Mouse (Mus musculus) thymus, adult 2 months (tissue): ENCODE results near the gene Slc16a10. TPM values are rescaled to one million over a fixed set of nuclear protein-coding genes. Genes with fewer than 3 reads are reported as not detected.

Experiments
- DNase-seq: peaks from one replicate; pipeline ENCODE4 v3.0.0; 2021
- H3K27ac ChIP-seq: fragments of 200-500 bp; 2 replicates; pipeline ENCODE4 v1.5.1; 2012; ENCODE audit warnings: low read length, control low read depth; ENCODE audit not compliant: control insufficient read depth, insufficient read depth
- H3K27me3 ChIP-seq: fragments of 200-500 bp; 2 replicates; pipeline ENCODE4 v1.6.1; 2012; ENCODE audit warnings: mild to moderate bottlenecking, low read length, moderate library complexity, mixed read lengths; ENCODE audit not compliant: control insufficient read depth, insufficient read depth
- H3K36me3 ChIP-seq: fragments of 200-500 bp; 2 replicates; pipeline ENCODE4 v1.6.1; 2012; ENCODE audit warnings: mild to moderate bottlenecking, low read length, moderate library complexity; ENCODE audit not compliant: control insufficient read depth, insufficient read depth
- H3K4me1 ChIP-seq: fragments of 200-500 bp; replicated peaks from 2 replicates; pipeline ENCODE4 v1.6.1; 2012; ENCODE audit warnings: low read length; ENCODE audit not compliant: control insufficient read depth, insufficient read depth
- H3K4me3 ChIP-seq: fragments of 200-500 bp; 2 replicates; pipeline ENCODE4 v1.5.1; 2012; ENCODE audit warnings: mild to moderate bottlenecking, low read length, control low read depth, moderate library complexity; ENCODE audit not compliant: control insufficient read depth, insufficient read depth
- CTCF ChIP-seq: fragments of 200-500 bp; IDR thresholded peaks from 2 replicates; pipeline ENCODE4 v1.5.1; 2012; ENCODE audit warnings: mild to moderate bottlenecking, control low read depth, low read length, moderate library complexity, borderline replicate concordance; ENCODE audit not compliant: control insufficient read depth, poor library complexity, insufficient read depth; ENCODE audit errors: extremely low read depth
- POLR2A ChIP-seq: fragments of 200-500 bp; IDR thresholded peaks from 2 replicates; pipeline ENCODE4 v1.6.1; 2012; ENCODE audit warnings: mild to moderate bottlenecking, low read length, control low read depth, moderate library complexity; ENCODE audit not compliant: control insufficient read depth, poor library complexity, insufficient read depth; ENCODE audit errors: extremely low read depth
- WGBS: fragments of 180-500 bp; shearing (Covaris S2); methylation state at CpG from one replicate; pipeline ENCODE4 v1.1.7; 2018; 5-methylcytosine and 5-hydroxymethylcytosine counted together
- polyA plus RNA-seq: library from polyadenylated mRNA; depleted of rRNA; stranded (reverse); fragments of >200 nt; gene quantifications from 2 replicates; pipeline ENCODE4 v1.2.3, GENCODE M21; 2012

Gene Slc16a10
- polyA plus RNA-seq, 1 experiment = 45.4 TPM

DNA sequence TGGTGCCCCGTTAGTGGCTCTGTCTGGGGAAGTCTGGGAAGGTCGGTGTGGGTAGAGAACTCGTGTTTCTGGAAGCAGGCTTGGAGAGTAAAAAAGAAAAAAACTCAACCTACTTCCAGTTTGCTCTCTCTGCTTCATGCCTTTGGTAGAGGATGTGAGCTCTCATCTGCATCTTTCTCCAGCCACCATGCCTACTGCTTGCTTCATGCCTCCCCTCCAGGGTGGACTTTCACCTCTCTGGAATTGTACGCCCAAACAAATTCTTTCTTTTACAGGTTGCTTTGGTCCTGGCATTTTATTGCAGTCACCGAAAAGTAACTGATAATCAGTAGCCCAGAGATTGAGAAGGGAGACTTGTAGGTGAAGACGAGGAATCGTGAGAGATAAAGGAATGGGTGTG lies 27.0 kb upstream of the Slc16a10 start:
- Histone ChIP-seq H3K36me3 (no peaks in the 10 kb centered on the region), H3K4me3 (no peak overlapping the region), H3K27ac (no peak overlapping the region), H3K4me1 (peaks cover 40% of the 10 kb centered on the region), H3K27me3 (no peaks in the 10 kb centered on the region)
- DNase-seq = no peak
- TF ChIP-seq CTCF (no peak), POLR2A (no peak)
- 98% methylated on average over 7 of the region's 7 CpGs for WGBS

DNA sequence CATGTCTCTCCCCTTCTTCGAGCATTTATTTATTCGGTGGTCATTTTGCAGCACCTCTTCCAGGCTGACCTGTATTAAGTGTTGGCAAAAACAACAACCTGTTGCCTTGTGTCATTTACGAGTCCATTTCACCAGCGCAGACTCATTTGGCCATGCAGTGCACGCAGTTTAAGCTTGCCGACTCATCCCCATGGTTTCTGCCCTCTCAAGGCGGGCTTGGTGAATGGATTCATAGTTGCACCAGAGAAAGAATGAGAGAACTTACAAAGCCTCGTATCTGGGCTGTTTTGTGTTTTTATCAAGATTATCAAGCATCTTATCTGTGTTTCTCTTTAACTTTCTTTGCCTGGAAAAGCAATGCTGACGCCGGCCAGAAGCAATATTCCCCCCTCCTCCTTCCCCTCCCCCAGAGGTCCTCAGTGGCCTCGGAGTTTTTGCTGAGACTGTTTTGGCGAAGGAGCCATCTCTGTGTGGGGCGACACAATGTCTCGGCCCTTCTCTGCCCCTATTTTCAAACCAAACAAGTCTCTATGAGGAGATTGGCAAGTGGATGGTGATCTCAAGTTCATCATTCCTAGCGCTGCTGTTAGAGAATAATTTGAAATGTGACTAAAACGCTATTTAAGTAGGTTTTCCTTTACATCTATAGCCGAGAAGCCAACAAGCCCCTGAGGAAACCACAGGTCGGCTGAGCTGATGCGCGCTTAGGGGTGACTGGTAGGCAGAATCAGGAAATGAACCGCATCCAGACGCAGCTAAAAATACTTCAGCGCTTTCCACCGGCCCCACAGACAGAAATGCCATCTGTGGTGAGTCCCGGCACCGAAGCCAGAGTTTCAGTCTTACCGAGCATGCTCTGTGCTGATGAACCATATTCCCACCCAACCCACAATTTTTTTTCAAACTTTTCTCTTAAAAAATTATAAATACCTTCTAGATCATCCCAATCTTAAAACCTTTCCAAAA lies 22.6 kb upstream of the Slc16a10 start:
- peak; percentile 75 for DNase-seq
- no peak for TF ChIP-seq CTCF
- TF ChIP-seq POLR2A = no peak
- Histone ChIP-seq H3K27me3 (no peaks in the 10 kb centered on the region), H3K27ac (peak overlapping the region; percentile 67), H3K4me1 (peaks cover 32% of the 10 kb centered on the region), H3K4me3 (peak overlapping the region; percentile 10), H3K36me3 (no peaks in the 10 kb centered on the region)
- 11% methylated on average over 27 of the region's 27 CpGs for WGBS

DNA sequence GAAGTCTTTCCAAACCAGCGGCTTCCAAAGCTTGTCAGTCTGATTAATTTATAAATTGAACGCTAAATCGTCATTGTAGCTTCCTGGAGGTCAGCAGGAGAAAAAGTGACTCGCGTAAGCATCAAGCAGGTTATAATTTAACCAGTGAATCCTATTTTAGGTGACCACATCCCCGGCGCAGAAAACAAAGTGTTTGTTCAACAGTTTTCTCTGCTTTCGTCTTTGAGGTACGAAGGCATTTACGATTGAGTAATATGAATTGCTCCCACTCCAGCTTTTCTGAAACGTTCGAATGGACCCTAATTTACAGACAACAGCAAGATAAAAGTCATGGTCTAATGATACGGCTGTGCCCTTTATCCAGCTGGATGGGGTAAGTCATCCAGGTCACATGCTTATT lies 21.9 kb upstream of the Slc16a10 start:
- Histone ChIP-seq H3K4me1 (peaks cover 32% of the 10 kb centered on the region), H3K27me3 (no peaks in the 10 kb centered on the region), H3K36me3 (no peaks in the 10 kb centered on the region), H3K27ac (no peak overlapping the region; the same call in 1 of the 2 replicates), H3K4me3 (no peak overlapping the region)
- 56% methylated on average over 13 of the region's 13 CpGs for WGBS
- DNase-seq = no peak
- no peak for TF ChIP-seq POLR2A
- no peak for TF ChIP-seq CTCF

DNA sequence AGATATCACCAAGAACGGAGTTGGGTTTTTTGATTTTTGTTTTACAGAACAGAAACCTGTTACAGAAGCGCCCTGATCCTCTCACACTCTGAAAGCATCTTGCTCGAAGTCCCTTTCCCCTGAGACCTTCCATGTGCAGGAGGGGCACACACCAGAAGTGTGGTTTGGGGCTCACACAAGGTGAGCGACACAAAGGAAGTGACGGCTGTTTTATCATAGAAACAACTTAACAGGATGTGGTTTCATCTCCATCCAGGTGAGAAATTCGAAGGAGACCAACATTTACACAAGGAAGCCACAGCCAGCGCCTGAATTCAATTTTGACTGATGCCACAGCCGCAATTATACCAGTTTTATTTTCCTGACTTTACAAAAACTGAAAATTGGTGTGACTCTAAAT lies 21.3 kb upstream of the Slc16a10 start:
- 9% methylated on average over 8 of the region's 8 CpGs for WGBS
- TF ChIP-seq POLR2A = no peak
- TF ChIP-seq CTCF = no peak
- peak; percentile 64 for DNase-seq
- peaks cover 32% of the 10 kb centered on the region for H3K4me1 ChIP-seq
- no peak overlapping the region; the same call in 1 of the 2 replicates for H3K27ac ChIP-seq
- no peak overlapping the region for H3K4me3 ChIP-seq
- H3K36me3 ChIP-seq = no peaks in the 10 kb centered on the region
- no peaks in the 10 kb centered on the region for H3K27me3 ChIP-seq

DNA sequence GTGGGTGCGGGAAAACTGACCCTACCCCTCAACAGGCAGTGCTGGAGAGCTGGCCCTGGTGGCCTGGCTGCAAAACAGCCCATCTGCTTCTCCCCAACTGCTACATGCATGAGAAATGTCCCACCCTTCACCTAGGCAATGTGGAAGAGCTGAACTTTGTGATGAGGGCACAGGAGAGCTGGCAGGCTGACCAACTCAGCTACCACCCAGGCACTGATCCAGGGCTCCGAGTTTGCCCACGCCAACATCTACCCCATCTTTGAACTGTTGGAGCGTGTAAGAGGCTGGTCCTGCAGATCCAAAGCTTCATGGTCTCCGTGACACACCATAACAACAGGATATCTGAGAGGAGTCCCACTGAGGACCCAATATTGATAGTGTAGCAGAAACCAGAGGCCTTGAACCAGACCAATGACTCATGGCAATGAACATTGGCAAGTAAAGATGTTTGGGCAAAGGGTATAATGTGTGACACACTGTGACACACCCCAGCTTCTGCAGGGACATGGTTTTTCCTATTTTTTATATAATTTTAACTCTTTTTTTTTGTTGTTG lies 19.7 kb upstream of the Slc16a10 start:
- no peak for DNase-seq
- no peaks in the 10 kb centered on the region for H3K36me3 ChIP-seq
- H3K4me1 ChIP-seq = peaks cover 32% of the 10 kb centered on the region
- no peaks in the 10 kb centered on the region for H3K27me3 ChIP-seq
- TF ChIP-seq CTCF (0 out of 2 replicates have a peak, but pooled peaks have one; percentile 27), POLR2A (no peak)
- H3K4me3 ChIP-seq = no peak overlapping the region
- H3K27ac ChIP-seq = no peak overlapping the region
- WGBS = over 99% methylated on average over 5 of the region's 5 CpGs

DNA sequence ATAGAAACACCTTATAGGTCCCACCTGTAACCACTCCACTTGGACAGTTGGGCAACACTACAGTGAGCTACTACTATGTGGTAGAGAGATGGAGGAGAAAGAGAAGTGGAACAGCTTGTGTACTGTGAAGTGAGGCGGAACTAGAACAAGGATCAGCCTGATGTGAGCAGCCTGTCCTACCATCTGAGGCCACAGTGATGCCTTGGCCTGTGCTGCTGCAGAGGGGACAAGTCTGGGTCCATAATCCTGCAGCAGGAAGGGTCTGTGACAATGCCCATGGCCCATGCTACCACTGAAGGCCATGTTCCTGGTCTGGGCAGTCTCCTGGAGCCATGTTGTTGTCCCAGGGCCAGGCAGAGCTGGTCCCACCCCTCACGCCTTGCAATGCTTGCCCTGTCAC lies 19.2 kb upstream of the Slc16a10 start:
- TF ChIP-seq CTCF (no peak), POLR2A (no peak)
- H3K4me1 ChIP-seq = peaks cover 31% of the 10 kb centered on the region
- no peak for DNase-seq
- H3K27me3 ChIP-seq = no peaks in the 10 kb centered on the region
- 98% methylated on average over 2 of the region's 2 CpGs for WGBS
- H3K36me3 ChIP-seq = no peaks in the 10 kb centered on the region
- H3K27ac ChIP-seq = no peak overlapping the region
- no peak overlapping the region for H3K4me3 ChIP-seq
